Mouse (Mus musculus): ENCODE data around the gene Dmap1. TPM values are rescaled to one million over a fixed set of nuclear protein-coding genes. Genes with fewer than 3 reads are reported as not detected.

The Dmap1 gene
- total RNA-seq (2015; ENCODE audit: low replicate concordance) (5.6 and 9.8 TPM in 2 replicates), total RNA-seq (2017; ENCODE audit: low replicate concordance) (6.7 and 17.0 TPM in 2 replicates)

- ATAC-seq (replicated peaks; ENCODE audit: low FRiP score, poor library complexity, severe bottlenecking): peak; percentile 92
Observed at GRCm38 (mm10) chr4:117681931-117682461, at the start of gene Dmap1. Gene Dmap1 (minus strand): TSS chr4:117682273.

DNA sequence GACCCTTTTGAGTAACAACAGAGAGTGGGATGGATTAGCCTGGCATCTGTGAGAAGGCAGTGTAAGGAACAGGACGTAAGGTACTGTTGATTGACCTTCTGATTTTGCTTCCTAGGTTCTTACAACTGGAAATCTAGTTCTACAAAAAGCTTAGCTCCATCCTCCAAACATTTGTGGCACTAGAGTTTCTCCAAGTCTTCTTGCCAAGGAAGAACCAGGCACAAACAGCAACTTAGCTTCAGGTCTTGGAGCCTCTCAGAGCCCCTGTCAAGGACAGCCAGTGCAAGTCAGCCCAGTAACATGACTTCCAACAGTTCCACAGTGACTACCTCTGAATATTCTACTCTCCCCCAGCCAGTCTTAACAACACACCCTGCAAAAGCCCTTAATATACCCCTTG lies 42.0 kb upstream of the Dmap1 start, which contains the start of gene Gm12845:
Gene Gm12845 (plus strand): TSS at position 301 of the 400 bp plus-strand sequence.
- ATAC-seq (replicated peaks; ENCODE audit: low FRiP score, poor library complexity, severe bottlenecking): no peak

- ATAC-seq (replicated peaks; ENCODE audit: low FRiP score, poor library complexity, severe bottlenecking): no peak
Observed at GRCm38 (mm10) chr4:117713303-117714098, 31.4 kb upstream of the Dmap1 start.

DNA sequence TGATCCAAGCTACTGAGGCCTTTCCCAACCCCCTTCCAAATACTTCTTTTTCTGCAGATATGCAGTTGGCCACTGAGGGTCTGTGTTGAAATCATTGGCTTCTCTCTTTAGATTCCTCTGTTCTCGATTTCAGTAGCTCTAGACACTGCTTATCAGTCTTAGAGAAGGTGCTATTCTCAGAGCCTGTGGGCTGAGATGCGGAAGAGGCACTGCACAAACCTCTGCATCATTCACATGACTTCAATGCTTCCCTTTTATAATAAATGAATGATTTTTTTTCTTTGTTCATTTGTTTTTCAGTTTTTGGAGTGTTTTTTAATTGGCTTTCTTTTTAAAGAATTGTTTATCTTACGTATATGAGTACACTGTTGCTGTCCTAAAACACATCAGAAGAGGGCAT lies 30.2 kb upstream of the Dmap1 start:
- ATAC-seq (replicated peaks; ENCODE audit: low FRiP score, poor library complexity, severe bottlenecking): no peak

- no peak for ATAC-seq (replicated peaks; ENCODE audit: low FRiP score, poor library complexity, severe bottlenecking)
Observed at GRCm38 (mm10) chr4:117708780-117709550, 26.9 kb upstream of the Dmap1 start.

- ATAC-seq (replicated peaks; ENCODE audit: low FRiP score, poor library complexity, severe bottlenecking): no peak
Observed at GRCm38 (mm10) chr4:117705361-117705760, 23.3 kb upstream of the Dmap1 start.

- no peak for ATAC-seq (replicated peaks; ENCODE audit: low FRiP score, poor library complexity, severe bottlenecking)
Observed at GRCm38 (mm10) chr4:117686354-117686753, 4.3 kb upstream of the Dmap1 start.

- ATAC-seq (replicated peaks; ENCODE audit: low FRiP score, poor library complexity, severe bottlenecking): no peak
Observed at GRCm38 (mm10) chr4:117683048-117683768, 1.1 kb upstream of the Dmap1 start.

GRCm38 (mm10) chr4:117682463-117682862 lies 390 bp upstream of the Dmap1 start:
- ATAC-seq (replicated peaks; ENCODE audit: low FRiP score, poor library complexity, severe bottlenecking): no peak

DNA sequence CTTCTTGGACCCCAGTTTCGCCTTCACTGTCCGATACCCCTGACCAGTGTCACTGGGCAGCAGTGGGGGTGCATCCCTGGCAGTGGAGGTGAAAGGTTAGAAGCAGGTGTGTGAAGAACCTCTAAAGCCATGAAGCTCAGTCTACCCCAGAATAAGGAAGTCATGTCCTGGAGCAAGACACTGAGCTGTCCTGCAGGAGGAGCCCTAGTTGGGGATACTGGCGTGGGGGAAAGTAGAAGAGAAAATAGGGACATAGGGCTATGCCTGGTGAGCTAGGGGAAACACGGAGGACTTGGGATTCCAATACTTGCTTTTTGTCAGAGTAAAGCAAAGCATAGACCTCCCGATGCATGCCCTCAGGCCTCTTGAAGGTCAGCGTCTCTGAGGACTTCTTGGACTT lies 1.1 kb downstream of the Dmap1 start:
- ATAC-seq (replicated peaks; ENCODE audit: low FRiP score, poor library complexity, severe bottlenecking): no peak

DNA sequence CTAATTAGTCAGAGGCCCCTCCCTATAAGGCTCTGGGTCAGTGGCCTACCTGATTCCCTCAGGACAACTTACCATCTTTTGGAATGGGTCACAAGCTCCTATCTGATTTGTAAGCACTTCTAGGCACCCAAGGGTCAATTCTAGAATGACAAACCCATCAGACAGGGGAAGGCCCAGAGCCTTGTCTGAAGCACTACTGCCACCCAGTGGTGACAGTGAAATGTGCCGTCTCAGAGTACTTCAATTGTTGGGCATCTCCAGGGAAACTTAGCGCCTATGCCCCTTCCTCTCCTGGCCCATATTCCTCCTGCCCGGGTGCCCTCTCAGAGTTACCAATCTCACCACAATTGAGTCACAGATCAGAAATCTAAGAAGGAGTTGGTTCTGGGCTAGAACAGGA lies 5.2 kb downstream of the Dmap1 start:
- peak; percentile 54; the same call in 1 of the 2 replicates for ATAC-seq (replicated peaks; ENCODE audit: low FRiP score, poor library complexity, severe bottlenecking)

- ATAC-seq (replicated peaks; ENCODE audit: low FRiP score, poor library complexity, severe bottlenecking): no peak
Observed at GRCm38 (mm10) chr4:117673901-117674300, 8.2 kb downstream of the Dmap1 start.

- no peak for ATAC-seq (replicated peaks; ENCODE audit: low FRiP score, poor library complexity, severe bottlenecking)
Observed at GRCm38 (mm10) chr4:117672042-117672441, 10.0 kb downstream of the Dmap1 start.

GRCm38 (mm10) chr4:117669874-117670273 lies 12.2 kb downstream of the Dmap1 start:
- ATAC-seq (replicated peaks; ENCODE audit: low FRiP score, poor library complexity, severe bottlenecking): no peak

GRCm38 (mm10) chr4:117666054-117666453 lies 16.0 kb downstream of the Dmap1 start:
- ATAC-seq (replicated peaks; ENCODE audit: low FRiP score, poor library complexity, severe bottlenecking): no peak

- no peak for ATAC-seq (replicated peaks; ENCODE audit: low FRiP score, poor library complexity, severe bottlenecking)
Observed at GRCm38 (mm10) chr4:117665531-117665930, 16.5 kb downstream of the Dmap1 start.

GRCm38 (mm10) chr4:117664411-117665137 lies 17.5 kb downstream of the Dmap1 start:
- no peak for ATAC-seq (replicated peaks; ENCODE audit: low FRiP score, poor library complexity, severe bottlenecking)

DNA sequence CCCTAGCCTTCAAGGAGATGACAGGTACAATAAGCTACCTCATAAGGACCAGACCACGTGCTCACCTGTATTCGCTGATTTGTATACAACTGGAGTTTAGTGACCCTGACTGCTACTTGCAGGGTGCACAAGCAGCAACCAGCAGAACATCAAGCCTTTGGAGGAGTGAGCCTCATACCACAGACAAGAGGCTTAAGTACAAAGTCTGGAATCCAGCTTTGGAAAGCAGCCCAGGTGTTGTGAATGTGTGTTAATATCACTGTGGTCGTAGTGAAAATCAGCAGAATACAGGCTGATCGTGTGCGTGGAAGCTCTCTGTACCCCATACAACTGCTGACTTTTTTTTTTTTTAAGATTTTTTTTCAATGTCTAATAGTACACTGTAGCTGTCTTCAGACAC lies 22.1 kb downstream of the Dmap1 start:
- ATAC-seq (replicated peaks; ENCODE audit: low FRiP score, poor library complexity, severe bottlenecking): no peak
